Mouse (Mus musculus): Measurements from ENCODE around the gene Bmp3. TPM values are rescaled to one million over a fixed set of nuclear protein-coding genes. Genes with fewer than 3 reads are reported as not detected.
A peak's percentile ranks its signal among the peaks of the same experiment; 100 is the strongest.

Bmp3 gene
- polyA plus RNA-seq, 1 experiment = 7.1 TPM

GRCm38 (mm10) chr5:98894281-98894680 is 40.1 kb downstream of the Bmp3 start:
- TF ChIP-seq CTCF (IDR thresholded peaks at IDR 0.05; ENCODE audit: extremely low read depth, insufficient read depth, low read length) = no peak
- no peak for TF ChIP-seq POLR2A (IDR thresholded peaks at IDR 0.05; ENCODE audit: extremely low read depth, insufficient read depth, low read length)
- Histone ChIP-seq H3K4me3 (ENCODE audit: insufficient read depth, low read length) (no peak overlapping the region), H3K27ac (ENCODE audit: insufficient read depth, low read length) (no peak overlapping the region), H3K4me1 (ENCODE audit: control insufficient read depth, insufficient read depth, low read length) (no peaks in the 10 kb centered on the region)

GRCm38 (mm10) chr5:98897946-98898345 is 43.7 kb downstream of the Bmp3 start:
- no peaks in the 10 kb centered on the region for H3K4me1 ChIP-seq (ENCODE audit: control insufficient read depth, insufficient read depth, low read length)
- no peak overlapping the region for H3K4me3 ChIP-seq (ENCODE audit: insufficient read depth, low read length)
- TF ChIP-seq CTCF (IDR thresholded peaks at IDR 0.05; ENCODE audit: extremely low read depth, insufficient read depth, low read length) (no peak), POLR2A (IDR thresholded peaks at IDR 0.05; ENCODE audit: extremely low read depth, insufficient read depth, low read length) (no peak)
- no peak overlapping the region for H3K27ac ChIP-seq (ENCODE audit: insufficient read depth, low read length)

- no peaks in the 10 kb centered on the region for H3K4me1 ChIP-seq (ENCODE audit: control insufficient read depth, insufficient read depth, low read length)
- no peak for TF ChIP-seq CTCF (IDR thresholded peaks at IDR 0.05; ENCODE audit: extremely low read depth, insufficient read depth, low read length)
- TF ChIP-seq POLR2A (IDR thresholded peaks at IDR 0.05; ENCODE audit: extremely low read depth, insufficient read depth, low read length) = no peak
These were observed 46.7 kb downstream of the Bmp3 start for GRCm38 (mm10) chr5:98900926-98901325.

DNA sequence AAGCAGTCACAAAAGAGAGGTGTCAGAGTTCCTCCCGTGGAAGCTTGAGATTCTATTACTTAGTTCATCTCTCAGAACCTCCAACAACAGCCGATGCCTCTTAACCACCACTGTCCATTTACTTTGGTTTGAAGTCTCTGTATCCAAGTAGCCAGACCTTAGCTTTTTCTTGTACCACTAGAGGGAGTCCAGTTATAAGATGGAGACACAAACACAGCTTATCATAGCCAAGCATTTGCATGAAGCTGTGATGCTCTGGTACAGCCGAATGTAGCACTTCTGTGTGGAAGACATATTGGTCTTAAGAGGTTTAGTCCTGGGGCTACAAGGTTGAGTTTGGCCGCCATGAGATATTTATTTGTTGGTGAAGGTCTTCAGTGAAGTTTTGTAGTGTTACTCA is 48.1 kb downstream of the Bmp3 start:
- no peak overlapping the region for H3K27ac ChIP-seq (ENCODE audit: insufficient read depth, low read length)
- no peak overlapping the region for H3K4me3 ChIP-seq (ENCODE audit: insufficient read depth, low read length)
- no peak for TF ChIP-seq POLR2A (IDR thresholded peaks at IDR 0.05; ENCODE audit: extremely low read depth, insufficient read depth, low read length)
- TF ChIP-seq CTCF (IDR thresholded peaks at IDR 0.05; ENCODE audit: extremely low read depth, insufficient read depth, low read length) = peak; percentile 42; the same call in 1 of the 2 replicates
- H3K4me1 ChIP-seq (ENCODE audit: control insufficient read depth, insufficient read depth, low read length) = no peaks in the 10 kb centered on the region

More at GRCm38 (mm10) chr5:98900926-98901325, 46.7 kb downstream of the Bmp3 start:
- Histone ChIP-seq H3K27ac (ENCODE audit: insufficient read depth, low read length) (no peak overlapping the region), H3K4me3 (ENCODE audit: insufficient read depth, low read length) (no peak overlapping the region)

DNA sequence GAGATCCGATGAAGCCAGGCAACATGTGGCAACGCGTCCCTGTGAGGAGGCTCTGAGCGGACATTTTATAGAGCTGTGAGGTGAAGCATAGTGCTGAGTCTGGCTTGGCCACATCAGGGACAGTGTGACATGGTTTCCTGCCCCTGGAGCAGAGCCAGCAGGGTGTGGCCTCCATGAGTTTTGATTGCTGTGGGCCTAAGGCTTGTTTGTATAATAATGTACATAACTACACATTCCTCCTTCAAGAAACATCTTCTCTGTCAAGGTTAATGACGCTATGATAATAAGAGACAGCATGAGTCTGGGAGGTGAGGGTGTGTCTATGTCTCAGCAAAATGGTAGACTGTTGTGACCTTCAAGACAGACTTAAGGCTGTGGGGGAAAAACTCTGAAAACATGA is 64.5 kb downstream of the Bmp3 start:
- no peaks in the 10 kb centered on the region for H3K4me1 ChIP-seq (ENCODE audit: control insufficient read depth, insufficient read depth, low read length)
- TF ChIP-seq CTCF (IDR thresholded peaks at IDR 0.05; ENCODE audit: extremely low read depth, insufficient read depth, low read length) (no peak), POLR2A (IDR thresholded peaks at IDR 0.05; ENCODE audit: extremely low read depth, insufficient read depth, low read length) (no peak)

DNA sequence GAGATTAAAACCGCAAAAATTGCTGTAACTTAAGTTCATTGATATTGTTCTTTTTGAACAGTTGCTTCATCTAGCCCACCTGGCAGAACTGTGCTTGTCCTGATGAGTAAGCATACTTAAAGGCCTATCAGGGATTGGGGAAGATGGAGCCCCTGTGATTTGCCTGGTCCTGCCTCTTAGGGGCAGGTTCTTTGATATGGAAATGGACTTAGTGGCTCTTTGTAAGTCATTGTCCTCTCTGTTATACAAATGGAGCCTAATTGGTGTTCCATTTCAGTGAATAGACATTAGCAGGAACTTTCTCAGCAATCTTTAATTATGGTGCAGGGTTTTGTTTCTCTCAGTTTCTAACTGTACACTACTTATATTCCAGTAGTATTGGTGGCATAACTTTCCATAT is 67.4 kb downstream of the Bmp3 start:
- no peak overlapping the region for H3K4me3 ChIP-seq (ENCODE audit: insufficient read depth, low read length)
- no peak for TF ChIP-seq CTCF (IDR thresholded peaks at IDR 0.05; ENCODE audit: extremely low read depth, insufficient read depth, low read length)
- no peaks in the 10 kb centered on the region for H3K4me1 ChIP-seq (ENCODE audit: control insufficient read depth, insufficient read depth, low read length)
- no peak overlapping the region for H3K27ac ChIP-seq (ENCODE audit: insufficient read depth, low read length)

More for the DNA sequence above, 64.5 kb downstream of the Bmp3 start:
- Histone ChIP-seq H3K27ac (ENCODE audit: insufficient read depth, low read length) (no peak overlapping the region), H3K4me3 (ENCODE audit: insufficient read depth, low read length) (no peak overlapping the region)

DNA sequence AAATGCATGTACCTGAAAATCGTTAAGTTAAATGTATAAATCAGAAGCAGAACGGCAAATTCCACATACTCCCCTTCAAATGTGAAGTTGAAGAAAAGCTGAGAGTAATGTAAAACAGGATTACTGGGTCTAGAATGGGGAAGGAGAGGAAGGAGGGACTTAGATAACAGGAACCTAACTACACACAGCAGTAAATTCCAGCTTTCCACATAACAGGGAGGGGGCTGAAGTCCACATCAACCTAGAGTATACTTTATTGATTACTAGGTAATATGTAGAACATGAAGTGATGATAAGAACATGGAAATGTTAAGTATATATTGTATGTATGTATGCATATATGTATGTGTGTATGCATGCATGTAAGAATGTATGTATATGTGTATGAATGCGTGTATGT is 68.7 kb downstream of the Bmp3 start:
- Histone ChIP-seq H3K27ac (ENCODE audit: insufficient read depth, low read length) (no peak overlapping the region), H3K4me3 (ENCODE audit: insufficient read depth, low read length) (no peak overlapping the region), H3K4me1 (ENCODE audit: control insufficient read depth, insufficient read depth, low read length) (no peaks in the 10 kb centered on the region)
- no peak for TF ChIP-seq CTCF (IDR thresholded peaks at IDR 0.05; ENCODE audit: extremely low read depth, insufficient read depth, low read length)

Other genes starting within 250 kb of the Bmp3 start
- gene Prkg2, start 182.9 kb downstream of the Bmp3 start, polyA plus RNA-seq (2012; rRNA removed) = 4.9 and 5.3 TPM in 2 replicates